15 mouse cellular contexts compared by ENCODE assay signal in the genomic region with DNA sequence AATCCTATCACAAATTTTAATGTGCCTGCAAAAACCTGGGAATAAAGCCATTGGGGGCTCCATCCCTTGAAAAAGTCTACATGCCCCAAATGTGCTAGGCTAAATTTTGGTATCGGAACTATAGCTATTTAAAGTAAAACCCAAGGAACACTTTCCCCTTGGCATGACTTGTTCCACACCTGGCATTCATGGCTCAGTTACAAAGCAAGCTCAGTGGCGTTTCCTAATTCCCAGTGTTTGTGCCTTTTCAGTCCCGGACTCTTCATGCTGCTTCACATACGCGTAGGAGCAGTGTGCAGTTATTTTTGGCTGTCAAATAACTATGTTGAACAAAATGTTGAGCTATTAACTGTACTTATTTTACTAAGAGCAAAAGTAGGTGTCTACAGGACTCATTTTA.
"Had no signal": no experiment of that assay in that cellular context is flagged by ENCODE, and none has a peak within 500 bp of the region (broad histone marks: within the 10 kb centered on the region; RNA-seq: fewer than 3 reads in every experiment).

No protein-coding gene starts in this region.

- H3K4me3 ChIP-seq: limb, embryonic 12.5 days; liver, embryonic 13.5 days; lung, embryonic 15.5 days; megakaryocyte, embryonic 14.5 days; midbrain, embryonic 15.5 days; neural tube, embryonic 12.5 days had no signal

- H3K9ac ChIP-seq: limb, embryonic 12.5 days; liver, embryonic 13.5 days; liver, postnatal 0 days; lung, embryonic 15.5 days; midbrain, embryonic 15.5 days; neural tube, embryonic 12.5 days had no signal

- H3K9me3 ChIP-seq: limb, embryonic 12.5 days; liver, embryonic 13.5 days; lung, embryonic 15.5 days; midbrain, embryonic 15.5 days; neural tube, embryonic 12.5 days had no signal

- H3K4me1 ChIP-seq: liver, embryonic 13.5 days; megakaryocyte, embryonic 14.5 days had no signal

- ATAC-seq: liver, postnatal 0 days; midbrain, embryonic 15.5 days had no signal

- DNase-seq: kidney, postnatal 25 days; liver; liver, embryonic 13.5 days; liver, postnatal 0 days; lung, postnatal 14 days; spleen, adult 18-20 months; thymus, adult 18-20 months; thymus, postnatal 14 days had no signal

- H3K27me3 ChIP-seq: limb, embryonic 12.5 days; liver, embryonic 13.5 days; lung, embryonic 15.5 days; megakaryocyte, embryonic 14.5 days; midbrain, embryonic 15.5 days; neural tube, embryonic 12.5 days had no signal

- H3K36me3 ChIP-seq: limb, embryonic 12.5 days; liver, embryonic 13.5 days; lung, embryonic 15.5 days; midbrain, embryonic 15.5 days; neural tube, embryonic 12.5 days had no signal

- H3K4me2 ChIP-seq: limb, embryonic 12.5 days; liver, embryonic 13.5 days; lung, embryonic 15.5 days; midbrain, embryonic 11.5 days; midbrain, embryonic 15.5 days; neural tube, embryonic 12.5 days had no signal

- H3K27ac ChIP-seq: limb, embryonic 12.5 days; liver, embryonic 13.5 days; lung, embryonic 15.5 days; macrophage; midbrain, embryonic 15.5 days; neural tube, embryonic 12.5 days had no signal
